Mouse (Mus musculus) kidney, embryonic 16.5 days (tissue): ENCODE data around the gene Ptpn3. TPM values are rescaled to one million over a fixed set of nuclear protein-coding genes. Genes with fewer than 3 reads are reported as not detected.

Experiments
- ATAC-seq: fragments of 200-750 bp; cut with Nextera tagmentation; 2 replicates; pipeline ENCODE4 v1.8.0; 2017; ENCODE audit warnings: moderate TSS enrichment; ENCODE audit not compliant: low FRiP score, low TSS enrichment
- H3K27ac ChIP-seq: fragments of 300-500 bp; sonication (generic); 2 replicates; pipeline ENCODE4 v1.5.1; 2014; ENCODE audit warnings: low read length
- H3K27me3 ChIP-seq: fragments of 300-500 bp; sonication (generic); 2 replicates; pipeline ENCODE4 v1.6.1; 2014; ENCODE audit warnings: low read length, control low read depth, mixed read lengths; ENCODE audit not compliant: insufficient read depth
- H3K36me3 ChIP-seq: fragments of 300-500 bp; sonication (generic); 2 replicates; pipeline ENCODE4 v1.6.1; 2014; ENCODE audit warnings: low read length, control low read depth, mixed read lengths; ENCODE audit not compliant: insufficient read depth
- H3K4me1 ChIP-seq: fragments of 300-500 bp; sonication (generic); 2 replicates; pipeline ENCODE4 v1.6.1; 2014; ENCODE audit warnings: low read length, control low read depth, mixed read lengths; ENCODE audit not compliant: insufficient read depth
- H3K4me2 ChIP-seq: fragments of 300-500 bp; sonication (generic); replicated peaks from 2 replicates; pipeline ENCODE4 v1.6.1; 2014; ENCODE audit warnings: low read depth, low read length
- H3K4me3 ChIP-seq: fragments of 300-500 bp; sonication (generic); 2 replicates; pipeline ENCODE4 v1.5.1; 2014; ENCODE audit warnings: mild to moderate bottlenecking, low read length
- H3K9ac ChIP-seq: fragments of 300-500 bp; sonication (generic); replicated peaks from 2 replicates; pipeline ENCODE4 v1.6.1; 2014; ENCODE audit warnings: low read length
- H3K9me3 ChIP-seq: fragments of 300-500 bp; sonication (generic); 2 replicates; pipeline ENCODE4 v1.6.1; 2016; ENCODE audit warnings: low read length, control low read depth
- WGBS: fragments of 180-500 bp; shearing (Covaris S2); extraction: QIAGEN DNeasy Blood & Tissue Kit; methylation state at CpG from one replicate; pipeline ENCODE4 v1.1.7; 2014; 5-methylcytosine and 5-hydroxymethylcytosine counted together
- polyA plus RNA-seq: library from polyadenylated mRNA; unstranded; fragments of >200 nt; fragmentation: Nextera tagmentation; extraction: Ambion mirVana; gene quantifications from 2 replicates; pipeline ENCODE4 v1.2.1, GENCODE M21; 2015

Gene Ptpn3
- polyA plus RNA-seq, 1 experiment from 2014 or later = 9.0 TPM

GRCm38 (mm10) chr4:57256761-57257160, 44.9 kb downstream of the Ptpn3 start:
- no peak for ATAC-seq
- WGBS = 61% methylated on average over 4 of the region's 4 CpGs
- H3K4me1 ChIP-seq = peaks cover 6% of the 10 kb centered on the region; the same call in 1 of the 2 replicates
- H3K4me3 ChIP-seq = no peak overlapping the region
- H3K9ac ChIP-seq = no peak overlapping the region
- H3K9me3 ChIP-seq = no peaks in the 10 kb centered on the region
- peaks cover 9% of the 10 kb centered on the region; the same call in 1 of the 2 replicates for H3K36me3 ChIP-seq
- no peaks in the 10 kb centered on the region for H3K27me3 ChIP-seq
- H3K27ac ChIP-seq = no peak overlapping the region
- H3K4me2 ChIP-seq = no peak overlapping the region

GRCm38 (mm10) chr4:57254412-57254811, 47.2 kb downstream of the Ptpn3 start:
- H3K36me3 ChIP-seq = 0 out of 2 replicates have a peak, but pooled peaks cover 3% of the 10 kb centered on the region
- no peak for ATAC-seq
- H3K4me3 ChIP-seq = no peak overlapping the region
- no peak overlapping the region for H3K4me2 ChIP-seq
- 0 out of 2 replicates have a peak, but pooled peaks cover 5% of the 10 kb centered on the region for H3K4me1 ChIP-seq
- H3K9me3 ChIP-seq = no peaks in the 10 kb centered on the region
- no peak overlapping the region for H3K27ac ChIP-seq
- no peaks in the 10 kb centered on the region for H3K27me3 ChIP-seq
- 35% methylated on average over 6 of the region's 6 CpGs for WGBS
- H3K9ac ChIP-seq = no peak overlapping the region

GRCm38 (mm10) chr4:57250636-57251035, 51.0 kb downstream of the Ptpn3 start:
- Histone ChIP-seq H3K27ac (no peak overlapping the region), H3K9ac (no peak overlapping the region), H3K9me3 (no peaks in the 10 kb centered on the region), H3K4me2 (no peak overlapping the region), H3K4me3 (no peak overlapping the region), H3K36me3 (0 out of 2 replicates have a peak, but pooled peaks cover 5% of the 10 kb centered on the region), H3K27me3 (no peaks in the 10 kb centered on the region), H3K4me1 (0 out of 2 replicates have a peak, but pooled peaks cover 7% of the 10 kb centered on the region)
- no peak for ATAC-seq
- 15% methylated on average over 2 of the region's 2 CpGs for WGBS

GRCm38 (mm10) chr4:57249108-57249507, 52.5 kb downstream of the Ptpn3 start:
- H3K9ac ChIP-seq = no peak overlapping the region
- 21% methylated on average over 8 of the region's 8 CpGs for WGBS
- H3K36me3 ChIP-seq = 0 out of 2 replicates have a peak, but pooled peaks cover 5% of the 10 kb centered on the region
- no peaks in the 10 kb centered on the region for H3K27me3 ChIP-seq
- no peaks in the 10 kb centered on the region for H3K9me3 ChIP-seq
- no peak overlapping the region for H3K27ac ChIP-seq
- ATAC-seq = no peak
- H3K4me2 ChIP-seq = no peak overlapping the region
- H3K4me3 ChIP-seq = no peak overlapping the region
- H3K4me1 ChIP-seq = 0 out of 2 replicates have a peak, but pooled peaks cover 7% of the 10 kb centered on the region

GRCm38 (mm10) chr4:57244874-57245273, 56.8 kb downstream of the Ptpn3 start:
- Histone ChIP-seq H3K4me1 (0 out of 2 replicates have a peak, but pooled peaks cover 7% of the 10 kb centered on the region), H3K4me3 (no peak overlapping the region), H3K27ac (no peak overlapping the region), H3K9me3 (no peaks in the 10 kb centered on the region), H3K4me2 (no peak overlapping the region), H3K27me3 (no peaks in the 10 kb centered on the region), H3K36me3 (0 out of 2 replicates have a peak, but pooled peaks cover 2% of the 10 kb centered on the region), H3K9ac (no peak overlapping the region)
- 94% methylated on average over 10 of the region's 10 CpGs for WGBS
- no peak for ATAC-seq

- 77% methylated on average over 11 of the region's 11 CpGs for WGBS
Measured at GRCm38 (mm10) chr4:57243312-57243711, 58.3 kb downstream of the Ptpn3 start.

GRCm38 (mm10) chr4:57240934-57241333, 60.7 kb downstream of the Ptpn3 start:
- H3K4me3 ChIP-seq = no peak overlapping the region
- 82% methylated on average over 10 of the region's 10 CpGs for WGBS
- no peak overlapping the region for H3K27ac ChIP-seq
- no peaks in the 10 kb centered on the region for H3K27me3 ChIP-seq
- H3K4me2 ChIP-seq = no peak overlapping the region
- no peak overlapping the region for H3K9ac ChIP-seq
- no peak for ATAC-seq
- H3K4me1 ChIP-seq = no peaks in the 10 kb centered on the region
- no peaks in the 10 kb centered on the region for H3K36me3 ChIP-seq
- H3K9me3 ChIP-seq = no peaks in the 10 kb centered on the region

More at GRCm38 (mm10) chr4:57243312-57243711, 58.3 kb downstream of the Ptpn3 start:
- ATAC-seq = no peak
- H3K36me3 ChIP-seq = 0 out of 2 replicates have a peak, but pooled peaks cover 2% of the 10 kb centered on the region
- no peak overlapping the region for H3K4me2 ChIP-seq
- H3K27me3 ChIP-seq = no peaks in the 10 kb centered on the region
- no peak overlapping the region for H3K27ac ChIP-seq
- no peak overlapping the region for H3K4me3 ChIP-seq
- no peaks in the 10 kb centered on the region for H3K9me3 ChIP-seq
- H3K4me1 ChIP-seq = no peaks in the 10 kb centered on the region
- H3K9ac ChIP-seq = no peak overlapping the region

- Histone ChIP-seq H3K4me3 (no peak overlapping the region), H3K36me3 (no peaks in the 10 kb centered on the region), H3K4me2 (no peak overlapping the region), H3K27ac (no peak overlapping the region), H3K4me1 (no peaks in the 10 kb centered on the region), H3K9me3 (no peaks in the 10 kb centered on the region), H3K27me3 (no peaks in the 10 kb centered on the region), H3K9ac (no peak overlapping the region)
- 54% methylated on average over 7 of the region's 7 CpGs for WGBS
- ATAC-seq = no peak
Measured at GRCm38 (mm10) chr4:57240100-57240499, 61.5 kb downstream of the Ptpn3 start.

- H3K36me3 ChIP-seq = no peaks in the 10 kb centered on the region
- H3K9me3 ChIP-seq = no peaks in the 10 kb centered on the region
- H3K4me2 ChIP-seq = no peak overlapping the region
- H3K4me1 ChIP-seq = no peaks in the 10 kb centered on the region
- no peak overlapping the region for H3K4me3 ChIP-seq
- ATAC-seq = no peak
- H3K9ac ChIP-seq = no peak overlapping the region
- no peak overlapping the region for H3K27ac ChIP-seq
- 48% methylated on average over 6 of the region's 6 CpGs for WGBS
- H3K27me3 ChIP-seq = no peaks in the 10 kb centered on the region
Measured at GRCm38 (mm10) chr4:57239112-57239511, 62.5 kb downstream of the Ptpn3 start.

GRCm38 (mm10) chr4:57238118-57238517, 63.5 kb downstream of the Ptpn3 start:
- Histone ChIP-seq H3K4me1 (no peaks in the 10 kb centered on the region), H3K9me3 (no peaks in the 10 kb centered on the region), H3K4me3 (no peak overlapping the region), H3K36me3 (no peaks in the 10 kb centered on the region), H3K27ac (no peak overlapping the region), H3K27me3 (no peaks in the 10 kb centered on the region), H3K4me2 (no peak overlapping the region), H3K9ac (no peak overlapping the region)
- ATAC-seq = no peak
- WGBS = 74% methylated on average over 7 of the region's 7 CpGs
